ENCODE assay signal across 8 mouse cellular contexts in genomic region chr8:4214006-4214980, GRCm38 (mm10). TPM values are rescaled to one million over a fixed set of nuclear protein-coding genes. Genes with fewer than 3 reads are reported as not detected.
DNase-seq lines count a peak whose midpoint lies in the region; ATAC-seq and TF ChIP-seq lines count a peak whose summit lies in the region.

No protein-coding gene starts in this region.

- TF ChIP-seq CTCF in liver, embryonic 14.5 days (IDR thresholded peaks at IDR 0.05; ENCODE audit: low read depth), result no peak

- TF ChIP-seq POLR2A in myocyte (IDR thresholded peaks at IDR 0.05; ENCODE audit: insufficient read length, low read depth), result no peak

- 16% methylated on average over 33 of the region's 33 CpGs for WGBS in forebrain, embryonic 13.5 days
- 4% methylated on average over 33 of the region's 33 CpGs for WGBS in liver, embryonic 14.5 days (ENCODE audit: insufficient replicate concordance)

- peak overlapping the region; percentile 65; the same call in 1 of the 2 replicates for H3K9ac ChIP-seq in forebrain, embryonic 13.5 days
- H3K9ac ChIP-seq in liver, embryonic 14.5 days (replicated peaks), result no peak overlapping the region; the same call in 1 of the 2 replicates

- peak overlapping the region; percentile 57 for H3K27ac ChIP-seq in forebrain, embryonic 13.5 days
- no peak overlapping the region for H3K27ac ChIP-seq in liver, embryonic 14.5 days

- no peak for TF ChIP-seq EP300 in liver, embryonic 14.5 days (IDR thresholded peaks at IDR 0.05; ENCODE audit: low read depth)

- H3ac ChIP-seq in myocyte (ENCODE audit: control insufficient read depth, insufficient read length), result peak overlapping the region; percentile 11

- peaks cover 35% of the 10 kb centered on the region for H3K4me1 ChIP-seq in forebrain, embryonic 13.5 days
- H3K4me1 ChIP-seq in liver, embryonic 14.5 days (replicated peaks; ENCODE audit: control insufficient read depth in 2 of 2, insufficient read depth in 2 of 2, low read length in 1 of 2), result peaks cover 0 to 10% of the 10 kb centered on the region in 2 experiments; a peak in 2 of 4 replicates

- peaks cover 32% of the 10 kb centered on the region for H3K36me3 ChIP-seq in forebrain, embryonic 13.5 days (ENCODE audit: poor library complexity, severe bottlenecking)
- no peaks in the 10 kb centered on the region for H3K36me3 ChIP-seq in liver, embryonic 14.5 days (replicated peaks; ENCODE audit: control insufficient read depth, insufficient read depth, low read depth)
- H3K36me3 ChIP-seq in myocyte (ENCODE audit: control insufficient read depth, insufficient read depth), result no peaks in the 10 kb centered on the region

- peak; percentile 71 for ATAC-seq in CD4-positive, CD25-positive, alpha-beta regulatory T cell, adult 4 months
- no peak for ATAC-seq in forebrain, embryonic 13.5 days
- ATAC-seq in inflammation-experienced regulatory T-cells, adult 6 months, result peak; percentile 75
- ATAC-seq in liver, embryonic 14.5 days (ENCODE audit: insufficient read depth), result peak; percentile 69

- peak overlapping the region; percentile 45 for H3K4me3 ChIP-seq in forebrain, embryonic 13.5 days
- H3K4me3 ChIP-seq in liver, embryonic 14.5 days (ENCODE audit: insufficient read depth in 1 of 2, low read depth in 2 of 2, low read length in 2 of 2), result peak overlapping the region; percentile 42
- peak overlapping the region; percentile 11 for H3K4me3 ChIP-seq in myocyte

- DNase-seq in adrenal gland, adult 2 months, result peak; percentile 92
- peak in 2 of 3 experiments; percentile 32 to 52 for DNase-seq in liver, embryonic 14.5 days (ENCODE audit: low read depth in 3 of 3, low spot score in 3 of 3)
- DNase-seq in thymus, postnatal 25 days, result peak; percentile 56
- DNase-seq in left cerebral cortex, adult 11 months (ENCODE audit: low spot score), result no peak

- H3K27me3 ChIP-seq in forebrain, embryonic 13.5 days, result no peaks in the 10 kb centered on the region
- peaks cover 50% of the 10 kb centered on the region for H3K27me3 ChIP-seq in liver, embryonic 14.5 days (ENCODE audit: control insufficient read depth, insufficient read depth, low read length)
- peaks cover 12% of the 10 kb centered on the region for H3K27me3 ChIP-seq in myocyte (ENCODE audit: control insufficient read depth, insufficient read depth, insufficient read length)

- H3K9me3 ChIP-seq in forebrain, embryonic 13.5 days (replicated peaks), result 0 out of 2 replicates have a peak, but pooled peaks cover 3% of the 10 kb centered on the region
- H3K9me3 ChIP-seq in liver, embryonic 14.5 days (ENCODE audit: control insufficient read depth, low read length), result no peaks in the 10 kb centered on the region

- peak overlapping the region; percentile 88 for H3K4me2 ChIP-seq in forebrain, embryonic 13.5 days
- H3K4me2 ChIP-seq in liver, embryonic 14.5 days (ENCODE audit: low read depth), result peak overlapping the region; percentile 65
- peak overlapping the region; percentile 77 for H3K4me2 ChIP-seq in myocyte (ENCODE audit: low read depth)

- no peaks in the 10 kb centered on the region for H3K79me2 ChIP-seq in myocyte (ENCODE audit: control insufficient read depth, insufficient read depth)

TF ChIP-seq in myocyte, 11 proteins besides CTCF, POLR2A, EP300 and RAD21:
- TF ChIP-seq TCF3 (IDR thresholded peaks at IDR 0.05; ENCODE audit: insufficient read length, low read depth) (no peak), USF1 (IDR thresholded peaks at IDR 0.05; ENCODE audit: low read depth) (no peak), E2F4 (IDR thresholded peaks at IDR 0.05; ENCODE audit: insufficient read depth) (no peak)

RNA-seq across cellular contexts. Expression of gene Prr36, which starts 3.0 kb away (rescaled TPM):
- under 1 TPM in 1 of 2 experiments, not detected in 1; 0.49 TPM for polyA plus RNA-seq in CD4-positive, CD25-positive, alpha-beta regulatory T cell, adult 4 months (2017; shearing (Covaris generic))
- total RNA-seq in adrenal gland, adult 2 months (2021), result 1 to 10 TPM; 4.9 to 5.1 TPM
- 2.6 and 4.0 TPM in 2 replicates for polyA plus RNA-seq in adrenal gland, adult 2 months (2012; rRNA removed)
- 33.2 and 36.0 TPM in 2 replicates for polyA plus RNA-seq in forebrain, embryonic 13.5 days (2015; fragmentation: Nextera tagmentation; extraction: Ambion mirVana)
- under 1 TPM; 0.30 to 0.57 (median 0.50) TPM for polyA plus RNA-seq in inflammation-experienced regulatory T-cells, adult 6 months (2017; shearing (Covaris generic))
- 0.22 and 0.39 TPM in 2 replicates for polyA plus RNA-seq in liver, embryonic 14.5 days (2012; rRNA removed)
- polyA plus RNA-seq in liver, embryonic 14.5 days (2014; fragmentation: Nextera tagmentation; extraction: Ambion mirVana), result 0.17 and 0.33 TPM in 2 replicates
- polyA plus RNA-seq in myocyte (2012; fragmentation: generic; extraction: Trizol), result 0.19 TPM

RNA-seq across cellular contexts. Expression of gene Lrrc8e, which starts 12.3 kb away (rescaled TPM):
- under 1 TPM in 1 of 2 experiments, not detected in 1; 0.34 TPM for polyA plus RNA-seq in CD4-positive, CD25-positive, alpha-beta regulatory T cell, adult 4 months (2017; shearing (Covaris generic))
- total RNA-seq in adrenal gland, adult 2 months (2021), result 10 to 100 TPM; 19.3 to 24.2 TPM
- polyA plus RNA-seq in adrenal gland, adult 2 months (2012; rRNA removed), result 8.4 and 14.3 TPM in 2 replicates
- 0.14 TPM in 1 of 2 replicates, not detected in the other for polyA plus RNA-seq in forebrain, embryonic 13.5 days (2015; fragmentation: Nextera tagmentation; extraction: Ambion mirVana)
- polyA plus RNA-seq in inflammation-experienced regulatory T-cells, adult 6 months (2017; shearing (Covaris generic)), result under 1 TPM in 1 of 3 experiments, not detected in 2; 0.90 TPM
- polyA plus RNA-seq in liver, embryonic 14.5 days (2012; rRNA removed), result 0.03 and 0.04 TPM in 2 replicates
- 0.13 and 0.18 TPM in 2 replicates for polyA plus RNA-seq in liver, embryonic 14.5 days (2014; fragmentation: Nextera tagmentation; extraction: Ambion mirVana)
- polyA plus RNA-seq in myocyte (2012; fragmentation: generic; extraction: Trizol), result 2.4 TPM

RNA-seq across cellular contexts. Expression of gene Map2k7, which starts 24.2 kb away (rescaled TPM):
- 10 to 100 TPM; 23.2 to 31.7 TPM for polyA plus RNA-seq in CD4-positive, CD25-positive, alpha-beta regulatory T cell, adult 4 months (2017; shearing (Covaris generic))
- 10 to 100 TPM; 72.0 to 93.2 TPM for total RNA-seq in adrenal gland, adult 2 months (2021)
- polyA plus RNA-seq in adrenal gland, adult 2 months (2012; rRNA removed), result 81.3 and 90.6 TPM in 2 replicates
- polyA plus RNA-seq in forebrain, embryonic 13.5 days (2015; fragmentation: Nextera tagmentation; extraction: Ambion mirVana), result 24.6 and 28.6 TPM in 2 replicates
- 10 to 100 TPM; 17.2 to 33.1 (median 20.0) TPM for polyA plus RNA-seq in inflammation-experienced regulatory T-cells, adult 6 months (2017; shearing (Covaris generic))
- polyA plus RNA-seq in liver, embryonic 14.5 days (2012; rRNA removed), result 11.7 and 13.2 TPM in 2 replicates
- 6.6 and 7.8 TPM in 2 replicates for polyA plus RNA-seq in liver, embryonic 14.5 days (2014; fragmentation: Nextera tagmentation; extraction: Ambion mirVana)
- 35.0 TPM for polyA plus RNA-seq in myocyte (2012; fragmentation: generic; extraction: Trizol)

RNA-seq across cellular contexts. Expression of gene Gm49320, which starts 24.4 kb away (rescaled TPM):
- polyA plus RNA-seq in CD4-positive, CD25-positive, alpha-beta regulatory T cell, adult 4 months (2017; shearing (Covaris generic)), result under 1 TPM in 1 of 2 experiments, not detected in 1; 0.46 TPM
- 1 to 10 TPM; 1.0 to 1.2 TPM for total RNA-seq in adrenal gland, adult 2 months (2021)
- 10.3 and 12.7 TPM in 2 replicates for polyA plus RNA-seq in adrenal gland, adult 2 months (2012; rRNA removed)
- 0.93 and 1.1 TPM in 2 replicates for polyA plus RNA-seq in forebrain, embryonic 13.5 days (2015; fragmentation: Nextera tagmentation; extraction: Ambion mirVana)
- polyA plus RNA-seq in inflammation-experienced regulatory T-cells, adult 6 months (2017; shearing (Covaris generic)), result under 1 TPM in 1 of 3 experiments, not detected in 2; 0.35 TPM
- 0.47 and 0.66 TPM in 2 replicates for polyA plus RNA-seq in liver, embryonic 14.5 days (2012; rRNA removed)
- 0.05 and 0.14 TPM in 2 replicates for polyA plus RNA-seq in liver, embryonic 14.5 days (2014; fragmentation: Nextera tagmentation; extraction: Ambion mirVana)
- 0.36 TPM for polyA plus RNA-seq in myocyte (2012; fragmentation: generic; extraction: Trizol)

RNA-seq across cellular contexts. Expression of gene Tgfbr3l, which starts 33.7 kb away (rescaled TPM):
- 1 to 10 TPM; 7.2 to 9.6 TPM for polyA plus RNA-seq in CD4-positive, CD25-positive, alpha-beta regulatory T cell, adult 4 months (2017; shearing (Covaris generic))
- total RNA-seq in adrenal gland, adult 2 months (2021), result 10 to 100 TPM in 1 of 2 experiments, 1 to 10 TPM in 1; 8.2 to 11.4 TPM
- 207 and 268 TPM in 2 replicates for polyA plus RNA-seq in adrenal gland, adult 2 months (2012; rRNA removed)
- 4.1 and 5.6 TPM in 2 replicates for polyA plus RNA-seq in forebrain, embryonic 13.5 days (2015; fragmentation: Nextera tagmentation; extraction: Ambion mirVana)
- polyA plus RNA-seq in inflammation-experienced regulatory T-cells, adult 6 months (2017; shearing (Covaris generic)), result 1 to 10 TPM; 1.9 to 8.2 (median 5.2) TPM
- polyA plus RNA-seq in liver, embryonic 14.5 days (2012; rRNA removed), result 5.2 and 6.4 TPM in 2 replicates
- 0.30 and 0.34 TPM in 2 replicates for polyA plus RNA-seq in liver, embryonic 14.5 days (2014; fragmentation: Nextera tagmentation; extraction: Ambion mirVana)
- polyA plus RNA-seq in myocyte (2012; fragmentation: generic; extraction: Trizol), result 1.4 TPM
